Mouse (Mus musculus): ENCODE results near the gene Lsm11.
"Not testable (repeated sequence)": the region's sequence is repeated elsewhere in the genome, so short reads cannot be mapped to it uniquely, and the experiment has no call there.

Gene Lsm11

DNA sequence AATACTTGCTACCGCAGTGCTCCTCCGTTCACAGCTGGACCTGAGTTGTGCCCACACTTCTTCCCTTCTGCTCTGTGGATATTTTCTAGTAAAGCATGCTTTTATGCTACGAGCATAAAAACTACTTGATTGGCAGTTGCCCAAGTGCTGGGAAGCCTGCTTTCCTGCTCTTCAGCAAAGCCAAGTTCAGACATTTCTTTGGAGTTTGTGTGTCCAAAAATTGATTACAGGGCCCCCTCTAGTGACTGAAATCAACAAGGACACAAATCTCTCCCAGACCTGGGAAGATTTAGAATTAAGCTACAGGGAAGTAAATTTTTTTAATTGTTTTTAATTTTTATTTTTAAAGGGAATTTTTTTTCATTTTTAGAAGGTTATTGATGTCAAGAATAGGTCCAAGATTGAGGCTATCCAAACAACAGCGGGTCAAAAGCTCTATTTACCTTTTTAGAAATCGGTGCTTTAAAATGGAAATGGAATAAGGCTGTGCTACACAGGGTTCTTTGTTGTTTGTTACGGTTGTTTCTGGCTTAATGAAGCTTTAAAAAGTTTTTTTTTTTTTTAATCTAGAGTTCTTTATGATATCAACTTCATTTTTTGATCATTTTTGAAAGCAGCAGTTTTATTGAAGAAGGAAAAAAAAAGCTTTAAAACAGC, 63.6 kb downstream of the Lsm11 start:
- DNase-seq = peak; percentile 57 to 75

DNA sequence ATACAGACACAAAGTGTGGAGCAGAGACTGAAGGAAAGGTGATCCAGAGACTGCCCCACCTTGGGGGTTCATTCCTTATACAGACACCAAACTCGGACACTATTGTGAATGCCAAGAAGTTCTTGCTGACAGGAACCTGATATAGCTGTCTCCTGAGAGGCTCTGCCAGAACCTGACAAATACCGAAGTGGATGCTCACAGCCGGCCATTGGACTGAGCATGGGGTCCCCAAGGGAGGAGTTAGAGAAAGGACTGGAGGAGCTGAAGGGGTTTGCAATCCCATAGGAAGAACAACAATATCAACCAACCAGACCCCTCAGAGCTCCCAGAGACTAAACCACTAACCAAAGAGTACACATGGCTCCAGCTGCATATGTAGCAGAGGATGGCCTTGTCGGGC, 65.4 kb downstream of the Lsm11 start:
- DNase-seq = not testable (repeated sequence)

Measured in kidney, postnatal 4 days (tissue).